In the genomic region with DNA sequence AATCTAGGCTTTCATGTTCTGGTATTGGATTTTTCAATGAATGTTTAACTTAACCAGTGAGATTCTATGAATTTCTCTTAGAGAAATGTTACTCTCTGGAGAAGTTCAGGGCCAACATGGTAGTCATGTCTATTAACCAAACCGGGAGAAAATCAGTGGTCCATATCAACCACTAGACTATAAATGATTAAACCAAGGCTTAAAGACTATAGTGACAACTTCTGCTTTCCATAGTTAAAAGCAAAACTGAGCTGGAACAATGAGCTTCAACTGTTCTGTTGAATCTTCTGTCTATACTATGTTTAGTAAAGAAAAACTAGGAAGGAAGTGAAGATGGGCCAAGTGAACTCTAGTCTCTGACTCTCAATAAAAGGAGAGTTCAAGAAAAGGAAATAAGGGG, we compare ENCODE assay signal across 2 mouse cellular contexts.
TF ChIP-seq lines count a peak whose summit lies in the region.

No protein-coding gene starts in this region.

TF ChIP-seq in CH12.LX, 34 proteins besides CTCF, POLR2A, EP300 and RAD21 (continued from another document):
- TF ChIP-seq TCF12 (IDR thresholded peaks at IDR 0.05; ENCODE audit: low read depth, low read length), result no peak
- no peak for TF ChIP-seq ZMIZ1 (IDR thresholded peaks at IDR 0.05; ENCODE audit: low read depth, low read length)
- TF ChIP-seq HCFC1 (IDR thresholded peaks at IDR 0.05; ENCODE audit: low read depth, low read length), result no peak
- TF ChIP-seq BHLHE40 (IDR thresholded peaks at IDR 0.05; ENCODE audit: low read depth, low read length), result no peak
- no peak for TF ChIP-seq NRF1 (IDR thresholded peaks at IDR 0.05; ENCODE audit: low read depth, low read length)
- no peak for TF ChIP-seq GABPA (IDR thresholded peaks at IDR 0.05; ENCODE audit: insufficient replicate concordance, low read depth, low read length)
- no peak for TF ChIP-seq MAZ (IDR thresholded peaks at IDR 0.05; ENCODE audit: low read depth, low read length)
- TF ChIP-seq ELF1 (IDR thresholded peaks at IDR 0.05; ENCODE audit: low read depth, low read length), result no peak
- no peak for TF ChIP-seq MYC (IDR thresholded peaks at IDR 0.05; ENCODE audit: low read depth, low read length)
- TF ChIP-seq KAT2A (IDR thresholded peaks at IDR 0.05; ENCODE audit: insufficient replicate concordance, low read length), result no peak
- TF ChIP-seq MAFK (IDR thresholded peaks at IDR 0.05; ENCODE audit: insufficient replicate concordance, low read length), result no peak
- no peak for TF ChIP-seq TBP (conservative IDR thresholded peaks at IDR 0.05; ENCODE audit: low read depth, low read length)
- no peak for TF ChIP-seq POLR2AphosphoS2 (IDR thresholded peaks at IDR 0.05; ENCODE audit: low read depth, low read length)
- no peak for TF ChIP-seq ETS1 (conservative IDR thresholded peaks at IDR 0.05; ENCODE audit: low read depth, low read length)
- TF ChIP-seq UBTF (IDR thresholded peaks at IDR 0.05; ENCODE audit: low read depth, low read length), result no peak
- no peak for TF ChIP-seq MAX (IDR thresholded peaks at IDR 0.05; ENCODE audit: low read length)
- TF ChIP-seq MEF2A (IDR thresholded peaks at IDR 0.05; ENCODE audit: borderline replicate concordance, low read depth, low read length), result no peak

TF ChIP-seq in MEL, 35 proteins besides CTCF, POLR2A, EP300 and RAD21 (continued from another document):
- TF ChIP-seq RCOR1 (IDR thresholded peaks at IDR 0.05; ENCODE audit: low read depth, low read length), result peak; percentile 73
